Mouse (Mus musculus): ENCODE results near the gene Stx6.

DNA sequence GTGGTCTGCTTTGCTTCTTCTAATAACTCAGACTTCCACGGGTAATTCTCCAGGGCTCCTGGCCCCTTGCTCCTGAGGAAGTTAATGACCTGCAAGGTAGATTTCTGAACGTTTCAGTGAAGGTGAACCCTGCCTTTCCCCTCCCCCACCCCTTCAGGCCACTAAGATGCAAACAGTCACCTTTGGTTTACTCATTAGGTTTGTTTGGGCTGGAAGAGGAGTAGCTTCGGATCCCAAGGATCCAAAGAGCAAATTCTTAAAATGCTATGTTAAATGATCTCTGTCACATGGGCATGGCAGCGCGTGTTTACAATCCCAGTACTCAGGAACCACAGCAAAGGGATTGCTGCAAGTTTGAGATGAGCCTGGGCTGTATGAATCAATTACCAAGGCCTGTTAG, 88.9 kb downstream of the Stx6 start:
- TF ChIP-seq CTCF (IDR thresholded peaks at IDR 0.05; ENCODE audit: insufficient read depth, low read length): no peak
- TF ChIP-seq POLR2A (IDR thresholded peaks at IDR 0.05; ENCODE audit: borderline replicate concordance, extremely low read depth, low read depth, low read length): no peak
